Comparison of ENCODE assay signal across 16 mouse cellular contexts in the genomic region with DNA sequence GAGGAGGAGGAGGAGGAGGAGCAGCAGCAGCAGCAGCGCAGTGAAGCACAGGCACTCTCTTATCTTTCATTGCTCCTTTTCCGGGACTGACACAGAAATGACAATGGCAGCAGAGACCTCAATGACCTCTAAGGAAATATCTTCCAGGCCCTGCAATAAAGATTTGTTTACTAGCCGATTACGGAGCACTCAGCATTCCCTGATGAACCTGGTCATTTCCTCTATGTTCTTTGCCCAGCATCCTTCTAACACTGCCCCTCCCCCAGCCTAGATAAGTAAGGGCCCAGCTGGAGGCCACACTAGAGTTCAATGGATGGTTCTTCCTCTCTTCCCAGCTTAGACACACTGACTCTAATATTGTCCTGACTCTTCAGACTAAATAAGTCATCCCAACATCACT.
DNase-seq lines count a peak whose midpoint lies in the region; ATAC-seq and TF ChIP-seq lines count a peak whose summit lies in the region.
"Had no signal": no experiment of that assay in that cellular context is flagged by ENCODE, and none has a peak within 500 bp of the region (broad histone marks: within the 10 kb centered on the region; RNA-seq: fewer than 3 reads in every experiment).

No protein-coding gene starts in this region.

- no peaks in the 10 kb centered on the region for H3K27me3 ChIP-seq in heart, embryonic 14.5 days (ENCODE audit: control insufficient read depth, insufficient read depth, low read length)
- no peaks in the 10 kb centered on the region for H3K27me3 ChIP-seq in lung, embryonic 14.5 days (ENCODE audit: insufficient read depth, low read length)
- no peaks in the 10 kb centered on the region for H3K27me3 ChIP-seq in liver, embryonic 16.5 days (ENCODE audit: control insufficient read depth, insufficient read depth, low read depth, low read length)
- H3K27me3 ChIP-seq: embryonic facial prominence, embryonic 15.5 days; forebrain, embryonic 15.5 days; midbrain, embryonic 15.5 days had no signal

- no peak overlapping the region for H3K4me3 ChIP-seq in heart, embryonic 14.5 days (ENCODE audit: control insufficient read depth in 1 of 2, insufficient read depth in 1 of 2, low read depth in 1 of 2, low read length in 2 of 2)
- H3K4me3 ChIP-seq in lung, embryonic 14.5 days (ENCODE audit: low read depth, low read length), result no peak overlapping the region
- no peak overlapping the region for H3K4me3 ChIP-seq in lung, adult 2 months (replicated peaks; ENCODE audit: extremely low read depth, low read depth, low read length)
- H3K4me3 ChIP-seq in liver, embryonic 16.5 days (ENCODE audit: low read depth, low read length), result no peak overlapping the region
- H3K4me3 ChIP-seq in layer of hippocampus, adult 2 months, result no peak overlapping the region
- H3K4me3 ChIP-seq: embryonic facial prominence, embryonic 15.5 days; forebrain, embryonic 15.5 days; gastrocnemius, adult 2 months; heart, adult 2 months; midbrain, embryonic 15.5 days had no signal

- no peak overlapping the region for H3K4me2 ChIP-seq in heart, embryonic 14.5 days (ENCODE audit: low read length)
- H3K4me2 ChIP-seq in lung, embryonic 14.5 days, result no peak overlapping the region
- no peak overlapping the region for H3K4me2 ChIP-seq in liver, embryonic 16.5 days (ENCODE audit: low read depth, low read length)
- H3K4me2 ChIP-seq: embryonic facial prominence, embryonic 15.5 days; forebrain, embryonic 15.5 days; midbrain, embryonic 15.5 days had no signal

- peaks cover 3% of the 10 kb centered on the region in 2 experiments; a peak in 2 of 4 replicates for H3K4me1 ChIP-seq in heart, embryonic 14.5 days (ENCODE audit: control insufficient read depth in 2 of 2, insufficient read depth in 2 of 2, low read length in 2 of 2)
- H3K4me1 ChIP-seq in lung, embryonic 14.5 days (ENCODE audit: insufficient read depth), result no peaks in the 10 kb centered on the region
- peaks cover 4% of the 10 kb centered on the region; the same call in 1 of the 2 replicates for H3K4me1 ChIP-seq in lung, adult 2 months (ENCODE audit: control insufficient read depth, insufficient read depth, low read length)
- no peaks in the 10 kb centered on the region for H3K4me1 ChIP-seq in liver, embryonic 16.5 days (ENCODE audit: control insufficient read depth, low read depth, low read length)
- H3K4me1 ChIP-seq: embryonic facial prominence, embryonic 15.5 days; midbrain, embryonic 15.5 days had no signal

- no peak overlapping the region for H3K27ac ChIP-seq in heart, embryonic 14.5 days (replicated peaks in 1 of 2; ENCODE audit: control insufficient read depth in 1 of 2, insufficient read depth in 1 of 2, low read depth in 2 of 2, low read length in 2 of 2)
- no peak overlapping the region for H3K27ac ChIP-seq in lung, embryonic 14.5 days (ENCODE audit: low read depth)
- H3K27ac ChIP-seq in liver, embryonic 16.5 days (ENCODE audit: low read length), result no peak overlapping the region
- no peak overlapping the region for H3K27ac ChIP-seq in layer of hippocampus, adult 2 months
- H3K27ac ChIP-seq: embryonic facial prominence, embryonic 15.5 days; forebrain, embryonic 15.5 days; gastrocnemius, adult 2 months; heart, adult 2 months; midbrain, embryonic 15.5 days had no signal

- no peak for TF ChIP-seq POLR2A in lung, adult 2 months (IDR thresholded peaks at IDR 0.05; ENCODE audit: borderline replicate concordance, extremely low read depth, low read depth, low read length)

- no peaks in the 10 kb centered on the region for H3K36me3 ChIP-seq in heart, embryonic 14.5 days (ENCODE audit: control insufficient read depth, insufficient read depth, low read length)
- no peaks in the 10 kb centered on the region for H3K36me3 ChIP-seq in lung, embryonic 14.5 days (ENCODE audit: insufficient read depth)
- H3K36me3 ChIP-seq in liver, embryonic 16.5 days (ENCODE audit: control insufficient read depth, insufficient read depth), result no peaks in the 10 kb centered on the region
- H3K36me3 ChIP-seq: embryonic facial prominence, embryonic 15.5 days; forebrain, embryonic 15.5 days; midbrain, embryonic 15.5 days had no signal

- no peak overlapping the region for H3K9ac ChIP-seq in heart, embryonic 14.5 days (ENCODE audit: low read length)
- H3K9ac ChIP-seq in lung, embryonic 14.5 days, result no peak overlapping the region
- no peak overlapping the region for H3K9ac ChIP-seq in liver, embryonic 16.5 days (ENCODE audit: low read depth, low read length)
- H3K9ac ChIP-seq: embryonic facial prominence, embryonic 15.5 days; forebrain, embryonic 15.5 days; midbrain, embryonic 15.5 days had no signal

- H3K9me3 ChIP-seq in heart, embryonic 14.5 days (ENCODE audit: control insufficient read depth, low read length), result no peaks in the 10 kb centered on the region
- H3K9me3 ChIP-seq in lung, embryonic 14.5 days (ENCODE audit: low read depth, low read length), result no peaks in the 10 kb centered on the region
- no peaks in the 10 kb centered on the region for H3K9me3 ChIP-seq in liver, embryonic 16.5 days (replicated peaks; ENCODE audit: control insufficient read depth, low read length)
- H3K9me3 ChIP-seq: embryonic facial prominence, embryonic 15.5 days; forebrain, embryonic 15.5 days; midbrain, embryonic 15.5 days had no signal

- no peak for DNase-seq in heart, adult 8-10 months (ENCODE audit: low spot score)
- peak; percentile 40 for DNase-seq in lung, embryonic 14.5 days
- DNase-seq in lung, adult 2 months, result no peak
- DNase-seq in urinary bladder, postnatal 4 days (ENCODE audit: low spot score in 2 of 2), result no peak
- no peak for DNase-seq in layer of hippocampus, adult 2 months (ENCODE audit: low spot score in 2 of 2)
- DNase-seq: adrenal gland, postnatal 10 days; cerebellum, postnatal 25 days; gastrocnemius, adult 2 months; heart, adult 2 months; right cerebral cortex, postnatal 4 days had no signal

- 12% methylated on average over 4 of the region's 4 CpGs for WGBS in heart, embryonic 14.5 days
- 14% methylated on average over 4 of the region's 4 CpGs for WGBS in lung, embryonic 14.5 days
- 23% methylated on average over 4 of the region's 4 CpGs for whole genome bisulfite sequencing in lung, adult 2 months
- WGBS in liver, embryonic 16.5 days (ENCODE audit: insufficient replicate concordance), result 13% methylated on average over 4 of the region's 4 CpGs

- no peak for TF ChIP-seq CTCF in lung, embryonic 14.5 days (IDR thresholded peaks at IDR 0.05; ENCODE audit: low read depth)
- TF ChIP-seq CTCF in lung, adult 2 months (IDR thresholded peaks at IDR 0.05; ENCODE audit: insufficient read depth, low read length), result no peak
- no peak for TF ChIP-seq CTCF in layer of hippocampus, adult 2 months (conservative IDR thresholded peaks at IDR 0.05)

- 0 out of 2 replicates have a peak, but pooled peaks have one; percentile 50 for ATAC-seq in heart, embryonic 14.5 days (ENCODE audit: insufficient number of reproducible peaks, insufficient read depth, low FRiP score, low read depth)
- no peak for ATAC-seq in lung, embryonic 14.5 days (ENCODE audit: insufficient read depth)
- ATAC-seq in liver, embryonic 16.5 days (ENCODE audit: low read depth), result 0 out of 2 replicates have a peak, but pooled peaks have one; percentile 43
- no peak for ATAC-seq in cerebellum, adult (ENCODE audit: insufficient number of reproducible peaks, low FRiP score, low TSS enrichment)
- ATAC-seq: forebrain, embryonic 15.5 days; midbrain, embryonic 15.5 days had no signal

Comparison
In these comparisons a context has a peak if more than half of its experiments do, and no peak if none do; other contexts are left out.
1. ATAC-seq: peak in heart, embryonic 14.5 days (single experiment) and liver, embryonic 16.5 days (single experiment); none in lung, embryonic 14.5 days (single experiment) and cerebellum, adult (single experiment).